Mouse (Mus musculus) midbrain, embryonic 11.5 days (tissue): Measurements from ENCODE around the gene Baz2a. TPM values are rescaled to one million over a fixed set of nuclear protein-coding genes. Genes with fewer than 3 reads are reported as not detected.
A peak's percentile ranks its signal among the peaks of the same experiment; 100 is the strongest.

Experiments
- ATAC-seq: fragments of 200-750 bp; cut with Nextera tagmentation; 2 replicates; pipeline ENCODE4 v1.8.0; 2017; ENCODE audit warnings: moderate TSS enrichment, moderate library complexity; ENCODE audit not compliant: low FRiP score
- DNase-seq: peaks from one replicate; pipeline ENCODE4 v3.0.0; 2015; ENCODE audit warnings: low spot score; ENCODE audit errors: missing footprints
- H3K27ac ChIP-seq: fragments of 300-500 bp; sonication (generic); 2 replicates; pipeline ENCODE4 v1.5.1; 2014; ENCODE audit warnings: low read depth, low read length
- H3K27me3 ChIP-seq: fragments of 300-500 bp; sonication (generic); 2 replicates; pipeline ENCODE4 v1.6.1; 2014; ENCODE audit warnings: mild to moderate bottlenecking, low read length, moderate library complexity, mixed read lengths; ENCODE audit not compliant: control insufficient read depth, insufficient read depth
- H3K36me3 ChIP-seq: fragments of 300-500 bp; sonication (generic); 2 replicates; pipeline ENCODE4 v1.6.1; 2014; ENCODE audit warnings: mild to moderate bottlenecking, low read length, moderate library complexity, mixed read lengths; ENCODE audit not compliant: control insufficient read depth, insufficient read depth
- H3K4me1 ChIP-seq: fragments of 300-500 bp; sonication (generic); 2 replicates; pipeline ENCODE4 v1.6.1; 2014; ENCODE audit warnings: low read length; ENCODE audit not compliant: control insufficient read depth, insufficient read depth
- H3K4me2 ChIP-seq: fragments of 300-500 bp; sonication (generic); 2 replicates; pipeline ENCODE4 v1.6.1; 2014; ENCODE audit warnings: mild to moderate bottlenecking, moderate library complexity
- H3K4me3 ChIP-seq: fragments of 300-500 bp; sonication (generic); 2 replicates; pipeline ENCODE4 v1.5.1; 2014; ENCODE audit warnings: low read depth, low read length
- H3K9ac ChIP-seq: fragments of 300-500 bp; sonication (generic); 2 replicates; pipeline ENCODE4 v1.6.1; 2014; ENCODE audit warnings: low read length
- H3K9me3 ChIP-seq: fragments of 300-500 bp; sonication (generic); 2 replicates; pipeline ENCODE4 v1.6.1; 2016; ENCODE audit warnings: low read length; ENCODE audit not compliant: control insufficient read depth
- WGBS: fragments of 180-500 bp; shearing (Covaris S2); extraction: QIAGEN DNeasy Blood & Tissue Kit; methylation state at CpG from one replicate; pipeline ENCODE4 v1.1.7; 2014; 5-methylcytosine and 5-hydroxymethylcytosine counted together
- polyA plus RNA-seq: library from polyadenylated mRNA; unstranded; fragments of >200 nt; fragmentation: Nextera tagmentation; extraction: Ambion mirVana; gene quantifications from 2 replicates; pipeline ENCODE4 v1.2.1, GENCODE M21; 2014

The Baz2a gene
- polyA plus RNA-seq, 1 experiment from 2014 or later, result 21.0 TPM

- 93% methylated on average over 8 of the region's 8 CpGs for WGBS
Observed at GRCm38 (mm10) chr10:128053001-128053400, 38.4 kb upstream of the Baz2a start.

GRCm38 (mm10) chr10:128058184-128058583 is 33.2 kb upstream of the Baz2a start:
- H3K27me3 ChIP-seq, result no peaks in the 10 kb centered on the region
- WGBS, result under 1% methylated on average over 18 of the region's 18 CpGs
- peaks cover 17% of the 10 kb centered on the region for H3K4me1 ChIP-seq
- no peaks in the 10 kb centered on the region for H3K36me3 ChIP-seq
- peak overlapping the region; percentile 96 for H3K9ac ChIP-seq
- no peaks in the 10 kb centered on the region for H3K9me3 ChIP-seq
- H3K4me3 ChIP-seq, result peak overlapping the region; percentile 92
- DNase-seq (no peak), ATAC-seq (no peak)
- peak overlapping the region; percentile 81 for H3K4me2 ChIP-seq
- H3K27ac ChIP-seq, result peak overlapping the region; percentile 91

More at GRCm38 (mm10) chr10:128053001-128053400, 38.4 kb upstream of the Baz2a start:
- Histone ChIP-seq H3K27me3 (no peaks in the 10 kb centered on the region), H3K4me3 (no peak overlapping the region), H3K4me1 (peaks cover 3% of the 10 kb centered on the region), H3K9ac (no peak overlapping the region), H3K9me3 (no peaks in the 10 kb centered on the region), H3K4me2 (no peak overlapping the region), H3K36me3 (peaks cover 17% of the 10 kb centered on the region), H3K27ac (no peak overlapping the region)
- ATAC-seq (no peak), DNase-seq (no peak)

GRCm38 (mm10) chr10:128058601-128059151 is 32.7 kb upstream of the Baz2a start, which contains the start of gene Ptges3:
TSS of gene Ptges3 (plus strand) at chr10:128058954.
- Histone ChIP-seq H3K9ac (peak within 1 kb of the TSS; percentile 96), H3K4me2 (peak within 1 kb of the TSS; percentile 81), H3K4me1 (peaks cover 17% of the 10 kb centered on the region), H3K36me3 (peaks cover 2% of the 10 kb centered on the region), H3K4me3 (peak within 1 kb of the TSS; percentile 92), H3K27me3 (no peaks in the 10 kb centered on the region), H3K9me3 (no peaks in the 10 kb centered on the region), H3K27ac (peak within 1 kb of the TSS; percentile 91)
- WGBS, result under 1% methylated on average over 66 of the region's 72 CpGs
- DNase-seq, result peak; percentile 100
- peak; percentile 92 for ATAC-seq

GRCm38 (mm10) chr10:128059207-128059981 is 32.0 kb upstream of the Baz2a start:
- no peaks in the 10 kb centered on the region for H3K27me3 ChIP-seq

GRCm38 (mm10) chr10:128061109-128061508 is 30.3 kb upstream of the Baz2a start:
- Histone ChIP-seq H3K4me1 (peaks cover 17% of the 10 kb centered on the region), H3K9me3 (no peaks in the 10 kb centered on the region), H3K4me2 (peak overlapping the region; percentile 81), H3K4me3 (peak overlapping the region; percentile 92), H3K27ac (no peak overlapping the region), H3K9ac (peak overlapping the region; percentile 44), H3K36me3 (peaks cover 5% of the 10 kb centered on the region), H3K27me3 (no peaks in the 10 kb centered on the region)
- DNase-seq (no peak), ATAC-seq (no peak)
- 89% methylated on average over 5 of the region's 5 CpGs for WGBS

More at GRCm38 (mm10) chr10:128059207-128059981, 32.0 kb upstream of the Baz2a start:
- ATAC-seq (peak; percentile 76), DNase-seq (peak; percentile 96)
- H3K4me2 ChIP-seq, result peak overlapping the region; percentile 81
- H3K9ac ChIP-seq, result peak overlapping the region; percentile 96
- H3K9me3 ChIP-seq, result no peaks in the 10 kb centered on the region
- H3K27ac ChIP-seq, result peak overlapping the region; percentile 91
- peaks cover 17% of the 10 kb centered on the region for H3K4me1 ChIP-seq
- peak overlapping the region; percentile 92 for H3K4me3 ChIP-seq
- under 1% methylated on average over 53 of the region's 62 CpGs for WGBS
- peaks cover 5% of the 10 kb centered on the region for H3K36me3 ChIP-seq

- DNase-seq (no peak), ATAC-seq (no peak)
- 90% methylated on average over 6 of the region's 6 CpGs for WGBS
- Histone ChIP-seq H3K4me1 (peaks cover 17% of the 10 kb centered on the region), H3K27me3 (no peaks in the 10 kb centered on the region), H3K4me2 (no peak overlapping the region), H3K4me3 (no peak overlapping the region), H3K9me3 (no peaks in the 10 kb centered on the region), H3K9ac (no peak overlapping the region), H3K27ac (no peak overlapping the region), H3K36me3 (peaks cover 5% of the 10 kb centered on the region)
Observed at GRCm38 (mm10) chr10:128062221-128062989, 29.0 kb upstream of the Baz2a start.

GRCm38 (mm10) chr10:128066072-128066471 is 25.3 kb upstream of the Baz2a start:
- no peak for ATAC-seq
- Histone ChIP-seq H3K36me3 (peaks cover 17% of the 10 kb centered on the region), H3K27ac (no peak overlapping the region), H3K4me3 (no peak overlapping the region), H3K27me3 (no peaks in the 10 kb centered on the region), H3K4me2 (no peak overlapping the region), H3K4me1 (no peaks in the 10 kb centered on the region), H3K9me3 (no peaks in the 10 kb centered on the region), H3K9ac (no peak overlapping the region)
- 92% methylated on average over 5 of the region's 5 CpGs for WGBS
- DNase-seq, result no peak

GRCm38 (mm10) chr10:128069201-128069600 is 22.2 kb upstream of the Baz2a start:
- Histone ChIP-seq H3K9me3 (no peaks in the 10 kb centered on the region), H3K4me2 (no peak overlapping the region), H3K27me3 (no peaks in the 10 kb centered on the region), H3K4me3 (no peak overlapping the region), H3K27ac (no peak overlapping the region), H3K36me3 (peaks cover 25% of the 10 kb centered on the region), H3K9ac (no peak overlapping the region), H3K4me1 (no peaks in the 10 kb centered on the region)
- DNase-seq (no peak), ATAC-seq (no peak)
- 94% methylated on average over 4 of the region's 4 CpGs for WGBS
